Mouse (Mus musculus): ENCODE data around the gene Lrguk.

GRCm38 (mm10) chr6:33999530-33999929 is 29.7 kb upstream of the Lrguk start:
- TF ChIP-seq CTCF (IDR thresholded peaks at IDR 0.05; ENCODE audit: borderline replicate concordance, insufficient read depth, low read depth, low read length), result no peak
- TF ChIP-seq POLR2A (IDR thresholded peaks at IDR 0.05; ENCODE audit: borderline replicate concordance, insufficient read depth, low read length), result no peak
